Mouse (Mus musculus): ENCODE results near the gene Insr.
"Not testable (repeated sequence)": the region's sequence is repeated elsewhere in the genome, so short reads cannot be mapped to it uniquely, and the experiment has no call there.

Insr gene

GRCm38 (mm10) chr8:3278934-3279720, at the start of gene Insr:
Gene Insr (minus strand): TSS chr8:3279617.
- DNase-seq = peak; percentile 93

DNA sequence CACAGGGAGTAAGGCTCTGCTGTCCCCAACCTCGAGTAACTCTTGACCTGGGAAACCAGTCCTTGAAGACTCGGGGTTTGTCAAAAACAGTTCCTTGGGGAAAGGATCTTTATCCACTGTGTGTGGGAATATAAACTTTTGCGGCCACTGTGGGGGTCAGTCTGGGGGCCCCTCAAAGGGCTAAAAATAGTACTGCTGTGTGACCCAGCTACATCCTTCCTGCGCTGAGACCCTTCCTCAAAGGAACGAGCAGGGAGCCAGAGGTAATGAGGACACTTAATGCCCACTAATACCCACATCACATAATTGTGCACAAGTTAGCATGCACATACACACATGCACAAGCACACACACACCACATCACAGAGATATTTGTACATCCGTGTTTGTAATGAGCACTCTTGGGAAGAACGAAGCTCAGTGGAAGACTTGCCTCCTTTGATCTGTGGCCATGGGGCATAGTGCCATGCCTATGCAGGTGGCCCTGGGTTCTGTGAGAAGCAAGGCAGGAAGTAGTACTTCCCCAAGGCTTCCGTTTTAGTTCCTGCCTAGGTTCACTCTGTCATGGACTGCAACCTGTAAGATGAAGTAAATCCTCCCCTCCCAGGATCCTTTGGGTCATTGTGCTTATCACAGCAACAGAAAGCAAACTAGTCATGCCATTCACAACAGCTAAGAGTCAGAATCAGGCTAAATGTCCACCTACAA, 48.3 kb upstream of the Insr start:
- no peak for DNase-seq

GRCm38 (mm10) chr8:3327056-3327455, 47.6 kb upstream of the Insr start:
- no peak for DNase-seq

GRCm38 (mm10) chr8:3324253-3324652, 44.8 kb upstream of the Insr start:
- no peak for DNase-seq

DNA sequence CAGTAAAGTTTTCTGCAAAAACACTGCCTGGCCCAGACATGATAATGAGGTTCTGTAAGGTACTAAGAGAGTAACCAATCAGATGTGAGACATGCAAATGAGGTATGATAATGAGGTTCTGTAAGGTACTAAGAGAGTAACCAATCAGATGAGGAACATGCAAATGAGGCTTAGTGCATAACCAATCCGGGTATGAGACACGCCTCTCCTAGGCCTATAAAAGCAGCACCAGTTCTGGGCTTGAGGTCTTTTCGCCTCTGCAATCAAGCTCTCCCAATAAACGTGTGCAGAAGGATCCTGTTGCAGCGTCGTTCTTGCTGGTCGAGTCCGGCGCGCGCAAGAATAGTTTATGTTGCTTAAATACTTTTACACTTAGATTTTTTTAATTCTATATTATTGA, 39.9 kb upstream of the Insr start:
- DNase-seq = not testable (repeated sequence)

DNA sequence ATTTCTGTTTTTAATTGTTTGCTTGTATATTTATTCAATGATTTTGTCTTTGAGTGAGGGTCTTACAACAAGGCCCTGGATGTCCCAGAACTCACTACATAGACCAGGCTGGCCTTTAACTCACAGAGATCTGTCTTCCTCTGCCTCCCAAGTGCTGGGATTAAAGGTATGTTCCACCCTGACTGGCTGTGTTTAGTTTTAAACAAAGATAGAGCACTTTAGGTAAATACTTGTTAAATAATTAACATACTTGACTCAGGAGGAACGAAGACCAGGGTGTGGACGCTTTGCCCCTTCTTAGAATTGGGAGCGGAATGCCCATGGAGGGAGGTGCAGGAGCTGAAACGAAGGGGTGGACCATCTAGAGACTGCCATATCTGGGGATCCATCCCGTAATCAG, 37.2 kb upstream of the Insr start:
- no peak for DNase-seq

DNA sequence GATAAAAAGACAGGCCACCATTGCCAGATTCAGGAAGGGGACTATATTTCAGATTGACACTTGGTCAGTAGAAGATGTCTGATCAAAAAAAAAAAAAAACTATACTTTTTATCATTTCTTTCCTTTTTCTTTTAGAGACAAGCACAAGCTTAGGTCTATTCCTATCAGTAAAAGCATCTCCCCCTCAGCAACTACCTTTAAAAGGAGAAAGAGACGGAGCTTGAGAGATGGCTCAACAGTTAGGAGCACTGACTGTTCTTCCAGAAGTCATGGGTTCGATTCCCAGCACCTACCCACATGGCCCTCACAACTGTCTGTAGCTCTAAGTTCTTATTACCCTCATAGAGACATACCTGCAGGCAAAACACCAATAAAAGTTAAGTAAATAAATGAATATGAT, 34.9 kb upstream of the Insr start:
- DNase-seq = no peak

DNA sequence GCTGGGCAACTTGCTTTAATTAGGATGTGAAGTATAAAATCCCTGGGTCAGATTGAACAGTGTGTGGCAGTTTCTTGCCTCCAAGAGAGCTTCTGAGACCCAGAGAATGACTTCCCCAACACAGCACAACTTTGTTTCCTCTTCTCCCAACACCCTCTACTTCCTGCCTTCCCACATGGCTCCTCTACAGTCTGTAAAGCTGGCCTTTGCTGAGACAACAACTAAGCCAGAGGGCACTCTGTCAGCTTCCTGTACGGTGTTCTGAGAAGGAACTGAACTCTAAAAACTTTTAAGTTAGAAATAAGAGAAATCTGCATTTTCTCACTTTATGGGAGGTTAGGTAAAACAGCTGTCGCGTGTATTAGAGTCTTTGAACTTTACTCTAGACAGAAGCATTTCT, 34.4 kb upstream of the Insr start:
- DNase-seq = no peak

- not testable (repeated sequence) for DNase-seq
Measured at GRCm38 (mm10) chr8:3313417-3313816, 34.0 kb upstream of the Insr start.

DNA sequence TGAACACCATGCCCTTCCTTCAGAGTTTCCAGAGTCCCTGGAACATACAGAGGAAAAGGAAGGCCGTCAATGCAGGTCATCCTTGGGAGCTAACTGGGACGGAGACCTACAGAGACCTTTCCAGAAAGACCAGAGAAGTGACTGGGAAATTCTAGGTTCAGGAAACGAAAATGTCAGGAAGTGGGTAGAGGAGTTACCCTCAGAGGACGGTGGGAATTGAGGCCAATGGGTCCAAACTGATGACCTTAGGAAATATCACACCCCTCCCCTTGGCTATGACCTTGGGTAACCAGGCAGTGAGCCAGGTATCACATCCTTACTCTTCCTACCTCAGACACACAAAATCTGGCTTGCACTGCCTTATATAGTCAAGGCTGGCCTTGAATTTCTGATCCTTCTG, 32.1 kb upstream of the Insr start:
- no peak for DNase-seq

DNA sequence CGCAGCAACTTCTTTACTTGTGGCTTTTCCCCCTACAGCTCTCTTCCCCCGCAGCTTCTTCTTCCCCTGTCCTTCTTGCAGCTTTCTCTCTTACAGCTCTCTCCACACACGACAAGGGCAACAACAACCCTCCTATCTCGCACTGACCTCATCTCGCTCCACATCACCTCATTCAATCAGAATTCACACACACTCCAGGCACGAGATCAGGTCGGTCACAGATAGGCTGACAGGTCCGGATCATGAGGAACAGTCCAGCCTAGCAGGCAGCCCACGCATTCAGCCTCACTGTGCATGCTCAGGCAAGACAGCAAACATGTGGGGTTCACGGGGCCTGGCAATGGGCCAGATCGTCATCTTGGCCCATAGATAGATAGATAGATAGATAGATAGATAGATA, 30.2 kb upstream of the Insr start:
- DNase-seq = no peak

- DNase-seq = not testable (repeated sequence)
Measured at GRCm38 (mm10) chr8:3308205-3308800, 28.9 kb upstream of the Insr start.

DNA sequence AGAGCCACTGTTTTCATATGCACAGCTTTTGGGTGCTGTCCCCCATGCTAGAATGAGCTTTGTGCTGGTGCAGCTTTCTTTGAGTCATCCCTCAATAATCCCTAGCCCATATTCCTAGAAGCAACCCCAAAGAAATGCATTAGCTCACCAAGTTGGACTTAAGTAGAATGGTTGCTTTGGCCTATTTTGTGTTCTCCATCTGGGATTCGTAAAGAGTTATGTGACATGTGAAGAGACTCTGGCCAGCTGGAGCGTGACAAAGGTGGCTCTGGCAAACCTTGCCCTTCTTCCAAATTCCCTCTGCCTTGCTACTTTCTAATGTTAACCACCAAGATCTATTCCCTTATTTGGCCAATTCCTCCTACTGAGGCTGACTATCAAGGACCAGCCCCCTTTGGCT, 22.7 kb upstream of the Insr start:
- no peak for DNase-seq

DNA sequence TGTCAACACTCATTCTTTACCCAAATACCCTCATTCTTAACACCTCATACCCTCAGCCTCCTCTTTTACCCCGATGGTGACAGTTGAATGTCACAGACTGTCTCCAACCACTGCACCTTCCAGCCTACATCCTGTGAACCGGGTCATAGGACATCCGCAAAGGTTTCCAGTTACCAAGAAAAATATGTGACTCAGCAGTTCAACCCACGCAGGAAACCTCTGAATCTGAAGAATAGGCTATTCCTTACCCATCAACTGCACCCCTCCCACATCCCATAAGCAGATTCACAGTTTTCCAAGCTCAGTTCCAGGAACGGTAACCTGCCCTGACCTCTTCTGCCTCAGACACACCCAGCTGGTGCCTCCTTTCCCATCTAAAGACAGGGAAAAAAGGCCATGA, 19.9 kb upstream of the Insr start:
- no peak for DNase-seq

DNA sequence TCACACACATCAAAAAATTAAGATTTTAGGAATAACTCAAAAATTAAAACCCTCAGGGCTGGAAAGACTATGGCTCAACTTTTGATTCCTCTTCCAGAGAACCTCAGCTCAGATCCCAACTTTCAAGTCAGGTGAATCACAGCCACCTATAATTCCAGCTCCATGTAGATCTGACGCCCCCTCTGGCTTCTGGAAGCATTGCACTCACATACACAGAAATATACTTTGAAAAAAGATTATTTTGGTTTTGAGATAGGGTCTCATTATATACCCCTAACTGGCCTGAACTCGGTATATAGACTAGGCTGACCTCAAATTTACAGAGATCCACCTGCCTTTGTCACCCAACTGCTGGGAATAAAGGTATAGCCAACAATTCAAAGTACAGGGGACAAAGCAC, 6.4 kb upstream of the Insr start:
- DNase-seq = no peak

DNA sequence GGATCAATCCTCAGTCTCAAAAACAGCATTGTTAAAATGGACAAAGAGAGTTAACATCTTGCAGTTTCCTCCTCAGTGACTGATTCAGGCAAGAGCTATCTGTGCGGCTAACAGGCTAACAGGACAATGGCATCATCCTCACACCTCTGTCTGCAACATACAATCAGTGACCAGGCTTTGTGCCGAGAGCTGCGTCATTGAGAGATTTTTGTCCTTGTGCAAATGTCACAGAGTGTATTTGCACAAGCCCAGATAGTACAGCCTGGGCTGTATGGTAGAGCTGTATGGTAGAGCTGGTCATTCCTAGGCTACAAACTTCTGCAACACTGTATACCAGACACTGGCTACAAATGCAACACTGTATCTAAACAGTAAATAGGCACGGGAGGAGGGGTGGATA, 5.2 kb upstream of the Insr start:
- DNase-seq = no peak

GRCm38 (mm10) chr8:3281296-3281695, 1.9 kb upstream of the Insr start:
- DNase-seq = no peak

DNA sequence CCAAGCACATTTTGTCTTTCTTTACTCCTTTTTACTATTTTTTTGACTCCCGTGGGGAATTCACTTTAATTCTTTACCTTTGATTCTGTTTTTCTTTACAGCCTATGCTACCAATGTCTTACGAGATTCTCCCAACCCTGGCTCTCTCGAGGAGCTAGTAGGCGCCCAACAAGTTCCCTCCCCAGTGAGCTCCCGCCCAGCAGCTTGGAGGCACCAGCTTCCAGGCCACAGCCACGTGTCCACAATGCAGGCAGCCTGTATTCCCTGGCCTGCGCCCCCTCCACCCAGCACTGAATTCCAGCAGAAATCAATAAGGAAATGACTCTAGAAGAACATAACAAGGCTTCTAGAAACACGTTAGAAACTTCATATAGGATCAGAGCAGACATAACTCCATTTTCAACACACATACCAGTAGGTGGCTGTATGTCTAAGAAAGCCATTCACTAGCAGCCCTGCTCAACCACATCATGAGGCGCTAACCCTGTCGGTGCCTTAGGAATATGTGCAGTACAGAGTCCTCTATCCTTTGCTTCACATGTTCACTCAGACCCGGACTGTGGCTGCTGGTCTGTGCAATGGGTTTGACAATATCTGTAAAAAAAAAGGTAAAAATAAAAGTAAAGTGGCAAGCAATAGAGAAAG, 971 bp upstream of the Insr start:
- peak; percentile 49 for DNase-seq

DNA sequence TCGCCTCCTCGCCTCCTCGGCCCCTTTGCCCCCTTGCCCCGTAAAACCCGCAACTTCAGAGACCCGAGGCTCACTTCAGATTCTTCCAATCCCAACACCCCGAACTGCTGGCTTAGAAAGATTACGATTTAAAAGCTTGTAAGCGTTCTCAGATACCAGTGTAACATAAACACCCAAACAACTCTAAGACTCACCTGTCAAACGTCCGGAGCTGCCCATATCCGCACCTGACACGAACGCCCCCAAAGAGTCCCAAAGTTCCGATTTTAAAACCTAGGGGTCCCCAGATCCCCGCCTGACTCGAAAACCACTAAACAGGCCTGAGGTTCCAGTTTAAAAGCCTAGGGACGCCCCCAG, 282 bp upstream of the Insr start:
- no peak for DNase-seq

- DNase-seq = peak; percentile 40
Measured at GRCm38 (mm10) chr8:3278181-3278820, 1.1 kb downstream of the Insr start.

GRCm38 (mm10) chr8:3277266-3277665, 2.2 kb downstream of the Insr start:
- no peak for DNase-seq

GRCm38 (mm10) chr8:3276009-3276408, 3.4 kb downstream of the Insr start:
- DNase-seq = peak; percentile 78

- DNase-seq = no peak
Measured at GRCm38 (mm10) chr8:3275189-3275588, 4.2 kb downstream of the Insr start.

All from kidney, adult 11 months (tissue).